Mouse (Mus musculus): ENCODE results near the gene Spg20. TPM values are rescaled to one million over a fixed set of nuclear protein-coding genes. Genes with fewer than 3 reads are reported as not detected.
A peak's percentile ranks its signal among the peaks of the same experiment; 100 is the strongest.

Gene Spg20
- total and polyA plus RNA-seq, 3 experiments = 18.5 to 23.3 TPM; not detected in 1

GRCm38 (mm10) chr3:55109097-55109496 is 2.8 kb upstream of the Spg20 start:
- no peak for DNase-seq (ENCODE audit: low read depth, low spot score)
- Histone ChIP-seq H3K27me3 (ENCODE audit: control insufficient read depth in 1 of 2, insufficient read depth in 2 of 2, low read length in 2 of 2) (no peaks in the 10 kb centered on the region; a peak in 1 of 4 replicates), H3K9ac (ENCODE audit: control insufficient read depth, low read depth, low read length, poor library complexity, severe bottlenecking) (no peak overlapping the region)

GRCm38 (mm10) chr3:55112710-55113415 is 955 bp downstream of the Spg20 start:
- Histone ChIP-seq H3K27me3 (ENCODE audit: control insufficient read depth in 1 of 2, insufficient read depth in 2 of 2, low read length in 2 of 2) (no peaks in the 10 kb centered on the region), H3K9me3 (replicated peaks; ENCODE audit: insufficient read depth, low read length) (no peaks in the 10 kb centered on the region), H3K9ac (ENCODE audit: control insufficient read depth, low read depth, low read length, poor library complexity, severe bottlenecking) (peak overlapping the region; percentile 99), H3K27ac (ENCODE audit: control insufficient read depth, low read depth, low read length) (peak overlapping the region; percentile 21; the same call in 1 of the 2 replicates), H3K79me2 (ENCODE audit: control insufficient read depth, insufficient read depth, low read length, poor library complexity) (peaks cover 20% of the 10 kb centered on the region), H3K4me3 (ENCODE audit: control insufficient read depth in 1 of 2, insufficient read depth in 1 of 2, low read depth in 2 of 2, low read length in 2 of 2) (peak overlapping the region; percentile 82 to 96), H3K4me1 (ENCODE audit: control insufficient read depth in 1 of 2, insufficient read depth in 2 of 2, low read length in 2 of 2) (peaks cover 0 to 2% of the 10 kb centered on the region in 2 experiments; a peak in 2 of 4 replicates), H3K36me3 (ENCODE audit: control insufficient read depth in 1 of 2, insufficient read depth in 2 of 2, low read length in 2 of 2) (peaks cover 3 to 9% of the 10 kb centered on the region in 2 experiments; a peak in 3 of 4 replicates)
- TF ChIP-seq MAX (IDR thresholded peaks at IDR 0.05; ENCODE audit: low read length) (peak; percentile 90), SIN3A (IDR thresholded peaks at IDR 0.05; ENCODE audit: low read length) (peak; percentile 65), MEF2A (IDR thresholded peaks at IDR 0.05; ENCODE audit: extremely low read depth, insufficient replicate concordance, low read depth, low read length, poor library complexity, severe bottlenecking) (no peak), ZKSCAN1 (IDR thresholded peaks at IDR 0.05; ENCODE audit: low read depth, low read length) (no peak), TBP (IDR thresholded peaks at IDR 0.05; ENCODE audit: low read depth, low read length) (no peak), MXI1 (IDR thresholded peaks at IDR 0.05; ENCODE audit: low read depth, low read length) (peak; percentile 93), ELF1 (IDR thresholded peaks at IDR 0.05; ENCODE audit: low read depth, low read length) (no peak), TCF12 (IDR thresholded peaks at IDR 0.05; ENCODE audit: low read depth, low read length) (no peak), USF2 (IDR thresholded peaks at IDR 0.05; ENCODE audit: borderline replicate concordance in 1 of 2, insufficient read depth in 1 of 2, low read depth in 1 of 2, low read length in 2 of 2) (0 out of 4 replicates have a peak, but pooled peaks of 1 of the 2 experiments have one; percentile 43), MYC (IDR thresholded peaks at IDR 0.05; ENCODE audit: low read depth, low read length) (peak; percentile 78), USF1 (IDR thresholded peaks at IDR 0.05; ENCODE audit: low read depth, low read length) (peak; percentile 84), BHLHE40 (IDR thresholded peaks at IDR 0.05; ENCODE audit: borderline replicate concordance, low read depth, low read length) (no peak)
- DNase-seq (ENCODE audit: low read depth, low spot score) = peak; percentile 60

More at GRCm38 (mm10) chr3:55109097-55109496, 2.8 kb upstream of the Spg20 start:
- no peak for TF ChIP-seq NELFE (IDR thresholded peaks at IDR 0.05; ENCODE audit: low read depth, low read length)
- no peak for TF ChIP-seq ZC3H11A (IDR thresholded peaks at IDR 0.05; ENCODE audit: low read depth, low read length)
- TF ChIP-seq MEF2A (IDR thresholded peaks at IDR 0.05; ENCODE audit: extremely low read depth, insufficient replicate concordance, low read depth, low read length, poor library complexity, severe bottlenecking) = no peak
- TF ChIP-seq SIN3A (IDR thresholded peaks at IDR 0.05; ENCODE audit: low read length) = no peak
- no peak for TF ChIP-seq ZKSCAN1 (IDR thresholded peaks at IDR 0.05; ENCODE audit: low read depth, low read length)
- TF ChIP-seq CHD1 (IDR thresholded peaks at IDR 0.05; ENCODE audit: low read depth, low read length) = no peak
- no peak for TF ChIP-seq MXI1 (IDR thresholded peaks at IDR 0.05; ENCODE audit: low read depth, low read length)
- no peak for TF ChIP-seq POLR2AphosphoS5 (IDR thresholded peaks at IDR 0.05; ENCODE audit: borderline replicate concordance, low read depth, low read length)
- no peak for TF ChIP-seq ELF1 (IDR thresholded peaks at IDR 0.05; ENCODE audit: low read depth, low read length)
- TF ChIP-seq JUND (IDR thresholded peaks at IDR 0.05; ENCODE audit: low read depth, low read length) = no peak
- TF ChIP-seq EP300 (IDR thresholded peaks at IDR 0.05; ENCODE audit: low read depth in 1 of 2, low read length in 2 of 2) = no peak
- Histone ChIP-seq H3K79me2 (ENCODE audit: control insufficient read depth, insufficient read depth, low read length, poor library complexity) (peaks cover 16% of the 10 kb centered on the region), H3K4me3 (ENCODE audit: control insufficient read depth in 1 of 2, insufficient read depth in 1 of 2, low read depth in 2 of 2, low read length in 2 of 2) (no peak overlapping the region), H3K4me1 (ENCODE audit: control insufficient read depth in 1 of 2, insufficient read depth in 2 of 2, low read length in 2 of 2) (peaks cover 0 to 2% of the 10 kb centered on the region in 2 experiments; a peak in 1 of 4 replicates), H3K27ac (ENCODE audit: control insufficient read depth, low read depth, low read length) (no peak overlapping the region), H3K36me3 (ENCODE audit: control insufficient read depth in 1 of 2, insufficient read depth in 2 of 2, low read length in 2 of 2) (peaks cover 0 to 9% of the 10 kb centered on the region in 2 experiments; a peak in 2 of 4 replicates), H3K9me3 (replicated peaks; ENCODE audit: insufficient read depth, low read length) (no peaks in the 10 kb centered on the region)
